Mouse (Mus musculus) hindbrain, embryonic 11.5 days (tissue): ENCODE measurements around the gene E130114P18Rik. TPM values are rescaled to one million over a fixed set of nuclear protein-coding genes. Genes with fewer than 3 reads are reported as not detected.

ENCODE experiments used
- ATAC-seq: fragments of 200-750 bp; cut with Nextera tagmentation; 2 replicates; pipeline ENCODE4 v1.8.0; 2017; ENCODE audit warnings: mild to moderate bottlenecking, moderate TSS enrichment, moderate library complexity; ENCODE audit not compliant: low FRiP score
- DNase-seq: peaks from one replicate; pipeline ENCODE4 v3.0.0-alpha.2; 2015; ENCODE audit warnings: low spot score
- H3K27ac ChIP-seq: fragments of 300-500 bp; sonication (generic); 2 replicates; pipeline ENCODE4 v1.5.1; 2014; ENCODE audit warnings: mild to moderate bottlenecking, low read depth, low read length
- H3K27me3 ChIP-seq: fragments of 300-500 bp; sonication (generic); 2 replicates; pipeline ENCODE4 v1.6.1; 2014; ENCODE audit warnings: mild to moderate bottlenecking, low read length, moderate library complexity, mixed read lengths; ENCODE audit not compliant: control insufficient read depth, insufficient read depth
- H3K36me3 ChIP-seq: fragments of 300-500 bp; sonication (generic); 2 replicates; pipeline ENCODE4 v1.6.1; 2014; ENCODE audit warnings: mild to moderate bottlenecking, low read length, moderate library complexity, mixed read lengths; ENCODE audit not compliant: control insufficient read depth, insufficient read depth
- H3K4me1 ChIP-seq: fragments of 300-500 bp; sonication (generic); replicated peaks from 2 replicates; pipeline ENCODE4 v1.6.1; 2014; ENCODE audit warnings: low read length, mixed read lengths; ENCODE audit not compliant: control insufficient read depth, insufficient read depth
- H3K4me2 ChIP-seq: fragments of 300-500 bp; sonication (generic); replicated peaks from 2 replicates; pipeline ENCODE4 v1.6.1; 2014; ENCODE audit warnings: mild to moderate bottlenecking, low read depth, low read length
- H3K4me3 ChIP-seq: fragments of 300-500 bp; sonication (generic); 2 replicates; pipeline ENCODE4 v1.5.1; 2014; ENCODE audit warnings: low read depth, low read length
- H3K9ac ChIP-seq: fragments of 300-500 bp; sonication (generic); 2 replicates; pipeline ENCODE4 v1.6.1; 2014; ENCODE audit warnings: low read depth, low read length
- H3K9me3 ChIP-seq: fragments of 300-500 bp; sonication (generic); 2 replicates; pipeline ENCODE4 v1.6.1; 2016; ENCODE audit warnings: low read length; ENCODE audit not compliant: control insufficient read depth
- WGBS: fragments of 180-500 bp; shearing (Covaris S2); extraction: QIAGEN DNeasy Blood & Tissue Kit; methylation state at CpG from one replicate; pipeline ENCODE4 v1.1.7; 2014; 5-methylcytosine and 5-hydroxymethylcytosine counted together
- polyA plus RNA-seq: library from polyadenylated mRNA; unstranded; fragments of >200 nt; fragmentation: Nextera tagmentation; extraction: Ambion mirVana; gene quantifications from 2 replicates; pipeline ENCODE4 v1.2.1, GENCODE M21; 2014

The E130114P18Rik gene
- polyA plus RNA-seq, 1 experiment from 2014 or later: 28.5 TPM

- Histone ChIP-seq H3K4me3 (no peak overlapping the region), H3K27ac (peak overlapping the region; percentile 53), H3K9me3 (no peaks in the 10 kb centered on the region), H3K4me2 (peak overlapping the region; percentile 17; the same call in 1 of the 2 replicates), H3K27me3 (no peaks in the 10 kb centered on the region), H3K36me3 (no peaks in the 10 kb centered on the region), H3K9ac (no peak overlapping the region), H3K4me1 (no peaks in the 10 kb centered on the region)
- DNase-seq (no peak), ATAC-seq (no peak)
- WGBS: 44% methylated on average over 3 of the region's 3 CpGs
These were observed 195.8 kb downstream of the E130114P18Rik start for GRCm38 (mm10) chr4:97582064-97582415.

GRCm38 (mm10) chr4:97581314-97582063 is 196.4 kb downstream of the E130114P18Rik start:
- Histone ChIP-seq H3K4me3 (no peak overlapping the region), H3K9ac (no peak overlapping the region), H3K36me3 (no peaks in the 10 kb centered on the region), H3K9me3 (no peaks in the 10 kb centered on the region), H3K27me3 (no peaks in the 10 kb centered on the region), H3K4me2 (peak overlapping the region; percentile 17; the same call in 1 of the 2 replicates), H3K27ac (no peak overlapping the region; the same call in 1 of the 2 replicates), H3K4me1 (no peaks in the 10 kb centered on the region)
- DNase-seq: no peak
- WGBS: 44% methylated on average over 12 of the region's 12 CpGs
- no peak for ATAC-seq

GRCm38 (mm10) chr4:97580906-97581305 is 197.0 kb downstream of the E130114P18Rik start:
- 79% methylated on average over 7 of the region's 7 CpGs for WGBS
- no peak overlapping the region for H3K9ac ChIP-seq
- no peaks in the 10 kb centered on the region for H3K9me3 ChIP-seq
- H3K36me3 ChIP-seq: no peaks in the 10 kb centered on the region
- H3K4me3 ChIP-seq: no peak overlapping the region
- ATAC-seq: no peak
- no peaks in the 10 kb centered on the region for H3K27me3 ChIP-seq
- no peak for DNase-seq
- H3K4me1 ChIP-seq: no peaks in the 10 kb centered on the region
- no peak overlapping the region for H3K27ac ChIP-seq
- no peak overlapping the region for H3K4me2 ChIP-seq

- Histone ChIP-seq H3K9me3 (no peaks in the 10 kb centered on the region), H3K9ac (no peak overlapping the region), H3K27ac (no peak overlapping the region), H3K27me3 (no peaks in the 10 kb centered on the region), H3K4me2 (no peak overlapping the region), H3K36me3 (no peaks in the 10 kb centered on the region), H3K4me1 (no peaks in the 10 kb centered on the region), H3K4me3 (no peak overlapping the region)
- ATAC-seq (no peak), DNase-seq (no peak)
- WGBS: 76% methylated on average over 9 of the region's 9 CpGs
These were observed 199.2 kb downstream of the E130114P18Rik start for GRCm38 (mm10) chr4:97578571-97579165.

GRCm38 (mm10) chr4:97577431-97577830 is 200.4 kb downstream of the E130114P18Rik start:
- H3K36me3 ChIP-seq: no peaks in the 10 kb centered on the region
- no peak overlapping the region for H3K4me2 ChIP-seq
- H3K27me3 ChIP-seq: no peaks in the 10 kb centered on the region
- H3K27ac ChIP-seq: no peak overlapping the region
- ATAC-seq: no peak
- 68% methylated on average over 5 of the region's 5 CpGs for WGBS
- DNase-seq: no peak
- H3K4me3 ChIP-seq: no peak overlapping the region
- no peaks in the 10 kb centered on the region for H3K9me3 ChIP-seq
- no peaks in the 10 kb centered on the region for H3K4me1 ChIP-seq
- no peak overlapping the region for H3K9ac ChIP-seq

GRCm38 (mm10) chr4:97575447-97575846 is 202.4 kb downstream of the E130114P18Rik start:
- Histone ChIP-seq H3K4me3 (no peak overlapping the region), H3K4me2 (no peak overlapping the region), H3K36me3 (no peaks in the 10 kb centered on the region), H3K9ac (no peak overlapping the region), H3K27ac (no peak overlapping the region), H3K4me1 (no peaks in the 10 kb centered on the region), H3K9me3 (no peaks in the 10 kb centered on the region), H3K27me3 (no peaks in the 10 kb centered on the region)
- DNase-seq (no peak), ATAC-seq (no peak)
- 49% methylated on average over 5 of the region's 5 CpGs for WGBS

- ATAC-seq: no peak
These were observed 208.6 kb downstream of the E130114P18Rik start for GRCm38 (mm10) chr4:97569320-97569719.

GRCm38 (mm10) chr4:97564656-97565055 is 213.2 kb downstream of the E130114P18Rik start:
- no peaks in the 10 kb centered on the region for H3K36me3 ChIP-seq
- ATAC-seq (peak; percentile 43; the same call in 1 of the 2 replicates), DNase-seq (peak; percentile 51)
- WGBS: 45% methylated on average over 4 of the region's 4 CpGs
- no peak overlapping the region for H3K4me2 ChIP-seq
- H3K27me3 ChIP-seq: no peaks in the 10 kb centered on the region
- no peak overlapping the region for H3K27ac ChIP-seq
- H3K9ac ChIP-seq: no peak overlapping the region
- no peak overlapping the region for H3K4me3 ChIP-seq
- H3K4me1 ChIP-seq: no peaks in the 10 kb centered on the region
- H3K9me3 ChIP-seq: no peaks in the 10 kb centered on the region

More at GRCm38 (mm10) chr4:97569320-97569719, 208.6 kb downstream of the E130114P18Rik start:
- no peak overlapping the region for H3K9ac ChIP-seq
- no peak for DNase-seq
- no peaks in the 10 kb centered on the region for H3K27me3 ChIP-seq
- H3K27ac ChIP-seq: no peak overlapping the region
- no peak overlapping the region for H3K4me2 ChIP-seq
- no peak overlapping the region for H3K4me3 ChIP-seq
- H3K9me3 ChIP-seq: no peaks in the 10 kb centered on the region
- no peaks in the 10 kb centered on the region for H3K36me3 ChIP-seq
- 81% methylated on average over 3 of the region's 3 CpGs for WGBS
- H3K4me1 ChIP-seq: no peaks in the 10 kb centered on the region

- WGBS: 83% methylated on average over 6 of the region's 6 CpGs
- no peaks in the 10 kb centered on the region for H3K27me3 ChIP-seq
- no peaks in the 10 kb centered on the region for H3K36me3 ChIP-seq
- H3K4me2 ChIP-seq: no peak overlapping the region
- ATAC-seq (no peak), DNase-seq (no peak)
- no peaks in the 10 kb centered on the region for H3K9me3 ChIP-seq
- no peak overlapping the region for H3K4me3 ChIP-seq
- no peak overlapping the region for H3K9ac ChIP-seq
- H3K27ac ChIP-seq: no peak overlapping the region
- no peaks in the 10 kb centered on the region for H3K4me1 ChIP-seq
These were observed 213.7 kb downstream of the E130114P18Rik start for GRCm38 (mm10) chr4:97564199-97564598.
